8 mouse cellular contexts compared by ENCODE assay signal in genomic region chr2:92389645-92390044, GRCm38 (mm10). TPM values are rescaled to one million over a fixed set of nuclear protein-coding genes. Genes with fewer than 3 reads are reported as not detected.
DNase-seq lines count a peak whose midpoint lies in the region; ATAC-seq and TF ChIP-seq lines count a peak whose summit lies in the region.

No protein-coding gene starts in this region.

- H3K9ac ChIP-seq in forebrain, embryonic 15.5 days (replicated peaks) = peak overlapping the region; percentile 84
- H3K9ac ChIP-seq in liver, embryonic 15.5 days = no peak overlapping the region

- peak; percentile 21; the same call in 1 of the 2 replicates for ATAC-seq in forebrain, embryonic 15.5 days (replicated peaks)
- no peak for ATAC-seq in liver, embryonic 15.5 days (ENCODE audit: insufficient read depth)

- H3K79me2 ChIP-seq in C2C12 (ENCODE audit: control insufficient read depth, insufficient read depth) = no peaks in the 10 kb centered on the region

- 6% methylated on average over 10 of the region's 10 CpGs for WGBS in heart, embryonic 10.5 days
- 1% methylated on average over 10 of the region's 10 CpGs for WGBS in forebrain, embryonic 15.5 days
- WGBS in liver, embryonic 15.5 days (ENCODE audit: insufficient replicate concordance) = 11% methylated on average over 10 of the region's 10 CpGs

- H3K27me3 ChIP-seq in heart, embryonic 10.5 days (ENCODE audit: insufficient read depth, poor library complexity, severe bottlenecking) = peaks cover 78% of the 10 kb centered on the region
- peaks cover 22% of the 10 kb centered on the region for H3K27me3 ChIP-seq in C2C12 (ENCODE audit: control insufficient read depth, insufficient read depth, insufficient read length)
- no peaks in the 10 kb centered on the region for H3K27me3 ChIP-seq in forebrain, embryonic 15.5 days
- H3K27me3 ChIP-seq in liver, embryonic 15.5 days = peaks cover 85% of the 10 kb centered on the region

- H3K4me1 ChIP-seq in heart, embryonic 10.5 days = peaks cover 68% of the 10 kb centered on the region
- peaks cover 57% of the 10 kb centered on the region for H3K4me1 ChIP-seq in forebrain, embryonic 15.5 days
- peaks cover 24% of the 10 kb centered on the region for H3K4me1 ChIP-seq in liver, embryonic 15.5 days (replicated peaks)

- H3ac ChIP-seq in C2C12 (ENCODE audit: control insufficient read depth, insufficient read length, low read depth) = no peak overlapping the region

- H3K9me3 ChIP-seq in heart, embryonic 10.5 days = no peaks in the 10 kb centered on the region
- H3K9me3 ChIP-seq in forebrain, embryonic 15.5 days = no peaks in the 10 kb centered on the region
- no peaks in the 10 kb centered on the region for H3K9me3 ChIP-seq in liver, embryonic 15.5 days (replicated peaks)

- peak overlapping the region; percentile 72 for H3K4me3 ChIP-seq in heart, embryonic 10.5 days
- H3K4me3 ChIP-seq in C2C12 (ENCODE audit: insufficient read depth, poor library complexity, severe bottlenecking) = peak overlapping the region; percentile 46
- H3K4me3 ChIP-seq in forebrain, embryonic 15.5 days = peak overlapping the region; percentile 83
- H3K4me3 ChIP-seq in liver, embryonic 15.5 days (replicated peaks) = peak overlapping the region; percentile 48

- peak overlapping the region; percentile 90 for H3K27ac ChIP-seq in heart, embryonic 10.5 days
- peak overlapping the region; percentile 93 for H3K27ac ChIP-seq in forebrain, embryonic 15.5 days (replicated peaks)
- no peak overlapping the region for H3K27ac ChIP-seq in liver, embryonic 15.5 days (replicated peaks)

- H3K36me3 ChIP-seq in heart, embryonic 10.5 days = peaks cover 28% of the 10 kb centered on the region
- peaks cover 2% of the 10 kb centered on the region for H3K36me3 ChIP-seq in C2C12 (ENCODE audit: control insufficient read depth, insufficient read depth)
- peaks cover 27% of the 10 kb centered on the region for H3K36me3 ChIP-seq in forebrain, embryonic 15.5 days
- H3K36me3 ChIP-seq in liver, embryonic 15.5 days (replicated peaks) = no peaks in the 10 kb centered on the region

- no peak for DNase-seq in heart, embryonic 10.5 days (ENCODE audit: low spot score)
- no peak for DNase-seq in heart, postnatal 4 days
- no peak for DNase-seq in right cerebral cortex, postnatal 4 days
- DNase-seq in adrenal gland, adult 2 months = no peak
- no peak for DNase-seq in left cerebral cortex, adult 9 months (ENCODE audit: low spot score in 2 of 2)

- H3K79me3 ChIP-seq in C2C12 (ENCODE audit: low read depth) = no peaks in the 10 kb centered on the region

- H3K4me2 ChIP-seq in forebrain, embryonic 15.5 days (replicated peaks) = peak overlapping the region; percentile 66
- H3K4me2 ChIP-seq in liver, embryonic 15.5 days = peak overlapping the region; percentile 64

- TF ChIP-seq CTCF in C2C12 (IDR thresholded peaks at IDR 0.05; ENCODE audit: control insufficient read depth, insufficient read depth, insufficient read length) = no peak

TF ChIP-seq in C2C12, 6 proteins besides CTCF, POLR2A, EP300 and RAD21:
- TF ChIP-seq USF1 (IDR thresholded peaks at IDR 0.05; ENCODE audit: low read depth) (no peak), MYOG (IDR thresholded peaks at IDR 0.05; ENCODE audit: control insufficient read depth, extremely low read depth, insufficient read length) (no peak), FOSL1 (IDR thresholded peaks at IDR 0.05; ENCODE audit: insufficient read depth, low read length, poor library complexity, severe bottlenecking) (no peak), MAX (IDR thresholded peaks at IDR 0.05) (no peak), MYOD1 (IDR thresholded peaks at IDR 0.05; ENCODE audit: control insufficient read depth, insufficient read length, low read depth) (no peak), CEBPB (IDR thresholded peaks at IDR 0.05; ENCODE audit: low read depth) (no peak)

RNA-seq across cellular contexts. Expression of gene 1700029I15Rik, which starts 7.3 kb away (rescaled TPM):
- 0.89 and 2.7 TPM in 2 replicates for polyA plus RNA-seq in heart, embryonic 10.5 days (2016; fragmentation: Nextera tagmentation; extraction: Ambion mirVana)
- total RNA-seq in heart, postnatal 4 days (2021) = 1 to 10 TPM; 1.2 to 1.7 TPM
- 0.73 TPM for polyA plus RNA-seq in C2C12 (2012; fragmentation: generic; extraction: Trizol)
- 6.8 and 10.6 TPM in 2 replicates for polyA plus RNA-seq in forebrain, embryonic 15.5 days (2015; fragmentation: Nextera tagmentation; extraction: Ambion mirVana)
- 1.4 and 1.5 TPM in 2 replicates for polyA plus RNA-seq in liver, embryonic 15.5 days (2015; fragmentation: Nextera tagmentation; extraction: Ambion mirVana)
- 10 to 100 TPM in 1 of 2 experiments, 1 to 10 TPM in 1; 4.9 to 14.6 TPM for total RNA-seq in adrenal gland, adult 2 months (2021)
- 10.5 and 15.0 TPM in 2 replicates for polyA plus RNA-seq in adrenal gland, adult 2 months (2012; rRNA removed)

RNA-seq across cellular contexts. Expression of gene Mapk8ip1, which starts 11.4 kb away (rescaled TPM):
- polyA plus RNA-seq in heart, embryonic 10.5 days (2016; fragmentation: Nextera tagmentation; extraction: Ambion mirVana) = 7.5 and 18.2 TPM in 2 replicates
- total RNA-seq in heart, postnatal 4 days (2021) = 1 to 10 TPM; 7.9 to 8.1 TPM
- 18.8 TPM for polyA plus RNA-seq in C2C12 (2012; fragmentation: generic; extraction: Trizol)
- polyA plus RNA-seq in forebrain, embryonic 15.5 days (2015; fragmentation: Nextera tagmentation; extraction: Ambion mirVana) = 119 and 120 TPM in 2 replicates
- 1.8 and 1.9 TPM in 2 replicates for polyA plus RNA-seq in liver, embryonic 15.5 days (2015; fragmentation: Nextera tagmentation; extraction: Ambion mirVana)
- 10 to 100 TPM; 30.2 to 34.9 TPM for total RNA-seq in adrenal gland, adult 2 months (2021)
- polyA plus RNA-seq in adrenal gland, adult 2 months (2012; rRNA removed) = 60.9 and 67.1 TPM in 2 replicates

RNA-seq across cellular contexts. Expression of gene Large2, which starts 15.0 kb away (rescaled TPM):
- polyA plus RNA-seq in heart, embryonic 10.5 days (2016; fragmentation: Nextera tagmentation; extraction: Ambion mirVana) = 1.6 and 7.0 TPM in 2 replicates
- under 1 TPM; 0.29 to 0.70 TPM for total RNA-seq in heart, postnatal 4 days (2021)
- polyA plus RNA-seq in C2C12 (2012; fragmentation: generic; extraction: Trizol) = 0.13 TPM
- 1.5 and 2.6 TPM in 2 replicates for polyA plus RNA-seq in forebrain, embryonic 15.5 days (2015; fragmentation: Nextera tagmentation; extraction: Ambion mirVana)
- 2.4 and 3.5 TPM in 2 replicates for polyA plus RNA-seq in liver, embryonic 15.5 days (2015; fragmentation: Nextera tagmentation; extraction: Ambion mirVana)
- 1 to 10 TPM in 1 of 2 experiments, under 1 TPM in 1; 0.45 to 1.4 TPM for total RNA-seq in adrenal gland, adult 2 months (2021)
- polyA plus RNA-seq in adrenal gland, adult 2 months (2012; rRNA removed) = 1.3 and 2.2 TPM in 2 replicates

RNA-seq across cellular contexts. Expression of gene Pex16, which starts 15.2 kb away (rescaled TPM):
- polyA plus RNA-seq in heart, embryonic 10.5 days (2016; fragmentation: Nextera tagmentation; extraction: Ambion mirVana) = 19.0 and 19.2 TPM in 2 replicates
- total RNA-seq in heart, postnatal 4 days (2021) = 10 to 100 TPM; 20.8 to 22.2 TPM
- 21.0 TPM for polyA plus RNA-seq in C2C12 (2012; fragmentation: generic; extraction: Trizol)
- polyA plus RNA-seq in forebrain, embryonic 15.5 days (2015; fragmentation: Nextera tagmentation; extraction: Ambion mirVana) = 36.8 and 41.2 TPM in 2 replicates
- polyA plus RNA-seq in liver, embryonic 15.5 days (2015; fragmentation: Nextera tagmentation; extraction: Ambion mirVana) = 22.4 and 26.2 TPM in 2 replicates
- 100 to 1,000 TPM; 102 to 212 TPM for total RNA-seq in adrenal gland, adult 2 months (2021)
- 199 and 254 TPM in 2 replicates for polyA plus RNA-seq in adrenal gland, adult 2 months (2012; rRNA removed)

RNA-seq across cellular contexts. Expression of gene Cry2, which starts 44.2 kb away (rescaled TPM):
- polyA plus RNA-seq in heart, embryonic 10.5 days (2016; fragmentation: Nextera tagmentation; extraction: Ambion mirVana) = 21.0 and 23.3 TPM in 2 replicates
- total RNA-seq in heart, postnatal 4 days (2021) = 10 to 100 TPM; 28.5 TPM
- polyA plus RNA-seq in C2C12 (2012; fragmentation: generic; extraction: Trizol) = 2.1 TPM
- 37.0 and 37.2 TPM in 2 replicates for polyA plus RNA-seq in forebrain, embryonic 15.5 days (2015; fragmentation: Nextera tagmentation; extraction: Ambion mirVana)
- 11.2 and 14.6 TPM in 2 replicates for polyA plus RNA-seq in liver, embryonic 15.5 days (2015; fragmentation: Nextera tagmentation; extraction: Ambion mirVana)
- 10 to 100 TPM; 32.9 to 45.1 TPM for total RNA-seq in adrenal gland, adult 2 months (2021)
- polyA plus RNA-seq in adrenal gland, adult 2 months (2012; rRNA removed) = 27.6 and 53.8 TPM in 2 replicates
